Mouse (Mus musculus): ENCODE measurements around the gene Homez. TPM values are rescaled to one million over a fixed set of nuclear protein-coding genes. Genes with fewer than 3 reads are reported as not detected.

Homez gene
- total RNA-seq (2014; fragmentation: Nextera tagmentation), result 14.3 and 19.1 TPM in 2 replicates
- 8.4 and 8.7 TPM in 2 replicates for total RNA-seq (2017)

GRCm38 (mm10) chr14:54870861-54871260 is at the start of gene Homez:
Gene Homez (minus strand): TSS chr14:54870961.
- no peak for ATAC-seq (replicated peaks; ENCODE audit: poor library complexity, severe bottlenecking)

GRCm38 (mm10) chr14:54920076-54920685 is 49.4 kb upstream of the Homez start:
- no peak for ATAC-seq (replicated peaks; ENCODE audit: poor library complexity, severe bottlenecking)

GRCm38 (mm10) chr14:54913343-54913742 is 42.6 kb upstream of the Homez start:
- no peak for ATAC-seq (replicated peaks; ENCODE audit: poor library complexity, severe bottlenecking)

- ATAC-seq (replicated peaks; ENCODE audit: poor library complexity, severe bottlenecking), result peak; percentile 51; the same call in 1 of the 2 replicates
These were observed 42.1 kb upstream of the Homez start, which contains the start of gene Slc22a17 for GRCm38 (mm10) chr14:54912886-54913285. Gene Slc22a17 (minus strand): TSS chr14:54913132.

- peak; percentile 16; the same call in 1 of the 2 replicates for ATAC-seq (replicated peaks; ENCODE audit: poor library complexity, severe bottlenecking)
These were observed 41.5 kb upstream of the Homez start for GRCm38 (mm10) chr14:54912109-54912850.

GRCm38 (mm10) chr14:54908682-54909081 is 37.9 kb upstream of the Homez start:
- ATAC-seq (replicated peaks; ENCODE audit: poor library complexity, severe bottlenecking), result peak; percentile 64

GRCm38 (mm10) chr14:54903641-54904040 is 32.9 kb upstream of the Homez start:
- ATAC-seq (replicated peaks; ENCODE audit: poor library complexity, severe bottlenecking), result no peak

GRCm38 (mm10) chr14:54900383-54900782 is 29.6 kb upstream of the Homez start:
- peak; percentile 88 for ATAC-seq (replicated peaks; ENCODE audit: poor library complexity, severe bottlenecking)

- ATAC-seq (replicated peaks; ENCODE audit: poor library complexity, severe bottlenecking), result no peak
These were observed 26.7 kb upstream of the Homez start for GRCm38 (mm10) chr14:54897445-54897844.

GRCm38 (mm10) chr14:54894296-54895151 is 23.8 kb upstream of the Homez start:
- ATAC-seq (replicated peaks; ENCODE audit: poor library complexity, severe bottlenecking), result peak; percentile 18; the same call in 1 of the 2 replicates

GRCm38 (mm10) chr14:54893651-54894181 is 23.0 kb upstream of the Homez start:
- ATAC-seq (replicated peaks; ENCODE audit: poor library complexity, severe bottlenecking), result peak; percentile 98

- no peak for ATAC-seq (replicated peaks; ENCODE audit: poor library complexity, severe bottlenecking)
These were observed 21.4 kb upstream of the Homez start, which contains the start of gene Pabpn1 for GRCm38 (mm10) chr14:54892200-54892599. Gene Pabpn1 (plus strand): TSS chr14:54892500.

GRCm38 (mm10) chr14:54885309-54885708 is 14.5 kb upstream of the Homez start:
- no peak for ATAC-seq (replicated peaks; ENCODE audit: poor library complexity, severe bottlenecking)

GRCm38 (mm10) chr14:54884022-54884712 is 13.4 kb upstream of the Homez start:
- no peak for ATAC-seq (replicated peaks; ENCODE audit: poor library complexity, severe bottlenecking)

GRCm38 (mm10) chr14:54883154-54884021 is 12.6 kb upstream of the Homez start, which contains the start of the genes Bcl2l2 and Gm20521:
Gene Bcl2l2 (plus strand): TSS chr14:54883377.
Gene Gm20521 (plus strand): TSS chr14:54883441.
- ATAC-seq (replicated peaks; ENCODE audit: poor library complexity, severe bottlenecking), result peak; percentile 97

- ATAC-seq (replicated peaks; ENCODE audit: poor library complexity, severe bottlenecking), result peak; percentile 76
These were observed 6.4 kb upstream of the Homez start, which contains the start of gene Ppp1r3e for GRCm38 (mm10) chr14:54877048-54877715. Gene Ppp1r3e (minus strand): TSS chr14:54877550.

GRCm38 (mm10) chr14:54876539-54877047 is 5.8 kb upstream of the Homez start:
- peak; percentile 77 for ATAC-seq (replicated peaks; ENCODE audit: poor library complexity, severe bottlenecking)
